8 mouse cellular contexts compared by ENCODE assay signal in genomic region chr10:91169414-91170065, GRCm38 (mm10). TPM values are rescaled to one million over a fixed set of nuclear protein-coding genes. Genes with fewer than 3 reads are reported as not detected.
A peak's percentile ranks its signal among the peaks of the same experiment; 100 is the strongest.
DNase-seq lines count a peak whose midpoint lies in the region; ATAC-seq and TF ChIP-seq lines count a peak whose summit lies in the region.

No protein-coding gene starts in this region.

- 7% methylated on average over 17 of the region's 17 CpGs for WGBS in liver, adult 2 months
- WGBS in embryonic facial prominence, embryonic 10.5 days = 49% methylated on average over 17 of the region's 17 CpGs
- WGBS in intestine, embryonic 14.5 days = 28% methylated on average over 17 of the region's 17 CpGs
- WGBS in neural tube, embryonic 12.5 days = 44% methylated on average over 17 of the region's 17 CpGs

- DNase-seq in liver, adult 2 months (ENCODE audit: extremely low read depth, low read depth, low spot score) = peak; percentile 60
- DNase-seq in liver = no peak
- no peak for DNase-seq in embryonic facial prominence, embryonic 10.5 days (ENCODE audit: low spot score)
- peak; percentile 48 for DNase-seq in intestine, embryonic 14.5 days (ENCODE audit: low spot score)
- no peak for DNase-seq in left cerebral cortex, postnatal 25 days (ENCODE audit: low spot score in 2 of 2)
- no peak for DNase-seq in right cerebral cortex, postnatal 36 days (ENCODE audit: low spot score in 2 of 2)
- no peak for DNase-seq in adrenal gland, adult 18-20 months (ENCODE audit: low spot score in 2 of 2)

- no peak for TF ChIP-seq CTCF in liver, adult 2 months (IDR thresholded peaks at IDR 0.05; ENCODE audit: low read depth, low read length)

- H3K79me2 ChIP-seq in liver, adult 2 months (ENCODE audit: control insufficient read depth, insufficient read depth, low read length) = peaks cover 11% of the 10 kb centered on the region; the same call in 1 of the 2 replicates

- peak overlapping the region; percentile 69 for H3K4me2 ChIP-seq in intestine, embryonic 14.5 days (ENCODE audit: low read length)
- peak overlapping the region; percentile 74 for H3K4me2 ChIP-seq in neural tube, embryonic 12.5 days (replicated peaks)

- H3K4me1 ChIP-seq in liver, adult 2 months (ENCODE audit: control insufficient read depth, insufficient read depth, low read length) = peaks cover 3% of the 10 kb centered on the region; the same call in 1 of the 2 replicates
- H3K4me1 ChIP-seq in embryonic facial prominence, embryonic 10.5 days = peaks cover 28% of the 10 kb centered on the region
- H3K4me1 ChIP-seq in intestine, embryonic 14.5 days (replicated peaks; ENCODE audit: control insufficient read depth, insufficient read depth, low read length) = peaks cover 24% of the 10 kb centered on the region
- H3K4me1 ChIP-seq in neural tube, embryonic 12.5 days = peaks cover 27% of the 10 kb centered on the region

- H3K9ac ChIP-seq in liver, adult 2 months (ENCODE audit: low read depth, low read length) = no peak overlapping the region; the same call in 1 of the 2 replicates
- H3K9ac ChIP-seq in intestine, embryonic 14.5 days (ENCODE audit: low read length) = peak overlapping the region; percentile 100
- peak overlapping the region; percentile 48; the same call in 1 of the 2 replicates for H3K9ac ChIP-seq in neural tube, embryonic 12.5 days

- ATAC-seq in intestine, embryonic 14.5 days (replicated peaks; ENCODE audit: low FRiP score, low TSS enrichment, low read depth) = no peak
- no peak for ATAC-seq in neural tube, embryonic 12.5 days (ENCODE audit: low FRiP score, low read depth)

- H3K36me3 ChIP-seq in liver, adult 2 months (ENCODE audit: control insufficient read depth, insufficient read depth, low read length) = peaks cover 6% of the 10 kb centered on the region
- peaks cover 44% of the 10 kb centered on the region for H3K36me3 ChIP-seq in embryonic facial prominence, embryonic 10.5 days (replicated peaks)
- peaks cover 14% of the 10 kb centered on the region for H3K36me3 ChIP-seq in intestine, embryonic 14.5 days (ENCODE audit: control insufficient read depth, insufficient read depth, low read length)
- H3K36me3 ChIP-seq in neural tube, embryonic 12.5 days = peaks cover 10% of the 10 kb centered on the region; the same call in 1 of the 2 replicates

- H3K4me3 ChIP-seq in liver, adult 2 months (ENCODE audit: insufficient read depth, low read depth, low read length) = peak overlapping the region; percentile 36; the same call in 1 of the 2 replicates
- H3K4me3 ChIP-seq in embryonic facial prominence, embryonic 10.5 days = peak overlapping the region; percentile 96
- peak overlapping the region; percentile 92 for H3K4me3 ChIP-seq in intestine, embryonic 14.5 days (ENCODE audit: low read depth, low read length)
- H3K4me3 ChIP-seq in neural tube, embryonic 12.5 days = peak overlapping the region; percentile 97

- H3K27me3 ChIP-seq in liver, adult 2 months (ENCODE audit: control insufficient read depth, insufficient read depth, low read length) = no peaks in the 10 kb centered on the region
- no peaks in the 10 kb centered on the region for H3K27me3 ChIP-seq in embryonic facial prominence, embryonic 10.5 days (replicated peaks; ENCODE audit: low read depth, poor library complexity, severe bottlenecking)
- H3K27me3 ChIP-seq in intestine, embryonic 14.5 days (replicated peaks; ENCODE audit: control insufficient read depth, insufficient read depth, low read length) = no peaks in the 10 kb centered on the region
- H3K27me3 ChIP-seq in neural tube, embryonic 12.5 days (replicated peaks) = no peaks in the 10 kb centered on the region

- H3K9me3 ChIP-seq in embryonic facial prominence, embryonic 10.5 days = no peaks in the 10 kb centered on the region
- no peaks in the 10 kb centered on the region for H3K9me3 ChIP-seq in intestine, embryonic 14.5 days (ENCODE audit: control insufficient read depth, low read length)
- no peaks in the 10 kb centered on the region for H3K9me3 ChIP-seq in neural tube, embryonic 12.5 days

- intact Hi-C loops in left cerebral cortex, postnatal 25 days (cut with DNase I) = loop anchor here (2.0 kb wide), 2 partner anchors 19 to 67 kb away; no protein-coding TSS in a partner anchor

- TF ChIP-seq POLR2A in liver, adult 2 months (IDR thresholded peaks at IDR 0.05; ENCODE audit: extremely low read depth, insufficient read depth, low read length) = no peak

- H3K27ac ChIP-seq in liver, adult 2 months (replicated peaks; ENCODE audit: insufficient read depth, low read depth, low read length) = no peak overlapping the region
- H3K27ac ChIP-seq in embryonic facial prominence, embryonic 10.5 days (replicated peaks) = peak overlapping the region; percentile 100
- peak overlapping the region; percentile 96; the same call in 1 of the 2 replicates for H3K27ac ChIP-seq in intestine, embryonic 14.5 days (ENCODE audit: low read depth)
- no peak overlapping the region for H3K27ac ChIP-seq in neural tube, embryonic 12.5 days

RNA-seq across cellular contexts. Expression of gene Tmpo, which starts 11.6 kb away (rescaled TPM):
- 38.4 and 43.3 TPM in 2 replicates for total RNA-seq in liver, adult 2 months (2014; rRNA removed)
- 10.7 and 12.1 TPM in 2 replicates for polyA plus RNA-seq in liver, adult 2 months (2012; rRNA removed)
- polyA plus RNA-seq in embryonic facial prominence, embryonic 10.5 days (2016; fragmentation: Nextera tagmentation; extraction: Ambion mirVana) = 260 and 265 TPM in 2 replicates
- 219 TPM in 2 replicates for polyA plus RNA-seq in intestine, embryonic 14.5 days (2014; fragmentation: Nextera tagmentation; extraction: Ambion mirVana)
- 269 and 292 TPM in 2 replicates for polyA plus RNA-seq in neural tube, embryonic 12.5 days (2016; fragmentation: Nextera tagmentation; extraction: Ambion mirVana)
- total RNA-seq in left cerebral cortex, postnatal 25 days (2021) = 10 to 100 TPM; 39.7 to 41.5 TPM
- total RNA-seq in adrenal gland, adult 18-20 months (2021) = 10 to 100 TPM; 80.3 to 89.6 TPM

RNA-seq across cellular contexts. Expression of gene Slc25a3, which starts 45.7 kb away (rescaled TPM):
- 222 and 288 TPM in 2 replicates for total RNA-seq in liver, adult 2 months (2014; rRNA removed)
- 269 and 371 TPM in 2 replicates for polyA plus RNA-seq in liver, adult 2 months (2012; rRNA removed)
- polyA plus RNA-seq in embryonic facial prominence, embryonic 10.5 days (2016; fragmentation: Nextera tagmentation; extraction: Ambion mirVana) = 397 and 400 TPM in 2 replicates
- polyA plus RNA-seq in intestine, embryonic 14.5 days (2014; fragmentation: Nextera tagmentation; extraction: Ambion mirVana) = 555 and 608 TPM in 2 replicates
- polyA plus RNA-seq in neural tube, embryonic 12.5 days (2016; fragmentation: Nextera tagmentation; extraction: Ambion mirVana) = 415 and 417 TPM in 2 replicates
- 100 to 1,000 TPM; 546 TPM for total RNA-seq in left cerebral cortex, postnatal 25 days (2021)
- total RNA-seq in adrenal gland, adult 18-20 months (2021) = 1,000 to 10,000 TPM; 1,418 to 2,058 TPM

Comparison
In these comparisons a context has a peak if more than half of its experiments do, and no peak if none do; other contexts are left out.
1. DNase-seq: peak in liver, adult 2 months (single experiment) and intestine, embryonic 14.5 days (single experiment); none in liver (single experiment), embryonic facial prominence, embryonic 10.5 days (single experiment), left cerebral cortex, postnatal 25 days (0 of 2), right cerebral cortex, postnatal 36 days (0 of 2) and adrenal gland, adult 18-20 months (0 of 2).
2. H3K27ac ChIP-seq: peak in embryonic facial prominence, embryonic 10.5 days (single experiment) and intestine, embryonic 14.5 days (single experiment); none in liver, adult 2 months (single experiment) and neural tube, embryonic 12.5 days (single experiment).
3. H3K4me3 ChIP-seq: peak in every context shown above with its lines; median percentile 97 in neural tube, embryonic 12.5 days; 96 in embryonic facial prominence, embryonic 10.5 days; 92 in intestine, embryonic 14.5 days; 36 in liver, adult 2 months.
4. RNA of gene Tmpo, which starts 11.6 kb away (polyA plus RNA-seq): 269 to 292 TPM in neural tube, embryonic 12.5 days, 260 to 265 TPM in embryonic facial prominence, embryonic 10.5 days and 219 TPM in intestine, embryonic 14.5 days; 10.7 to 12.1 TPM in liver, adult 2 months; every median in the first group is over 10 times any median in the second.